Mouse (Mus musculus): ENCODE measurements around the gene Gm10912.
A peak's percentile ranks its signal among the peaks of the same experiment; 100 is the strongest.
"Not testable (repeated sequence)": the region's sequence is repeated elsewhere in the genome, so short reads cannot be mapped to it uniquely, and the experiment has no call there.

Gene Gm10912

GRCm38 (mm10) chr2:104065526-104065925 is at the start of gene Gm10912:
Gene Gm10912, plus strand, starts transcription at chr2:104065826.
- DNase-seq, result not testable (repeated sequence)

DNA sequence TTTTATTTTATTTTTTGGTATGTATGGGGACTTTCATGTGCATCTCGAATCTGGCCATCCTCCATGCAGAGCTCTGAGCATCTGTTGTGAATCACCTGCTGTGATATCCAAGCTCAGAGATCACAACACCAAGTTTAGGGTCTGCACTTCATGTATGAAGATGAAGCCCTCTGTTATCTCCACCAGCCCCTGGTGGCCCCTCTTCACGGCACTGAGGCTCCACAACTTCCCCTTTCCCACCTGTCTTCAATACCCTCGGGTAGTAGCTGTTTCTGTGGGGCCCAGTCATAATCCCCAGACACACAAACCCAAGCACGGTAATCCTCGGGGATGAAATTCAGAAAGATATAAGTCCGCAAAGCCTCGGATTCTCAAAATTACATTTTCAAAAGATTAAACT is 42.5 kb upstream of the Gm10912 start:
- DNase-seq, result no peak

GRCm38 (mm10) chr2:104024656-104025055 is 41.0 kb upstream of the Gm10912 start:
- DNase-seq, result no peak

DNA sequence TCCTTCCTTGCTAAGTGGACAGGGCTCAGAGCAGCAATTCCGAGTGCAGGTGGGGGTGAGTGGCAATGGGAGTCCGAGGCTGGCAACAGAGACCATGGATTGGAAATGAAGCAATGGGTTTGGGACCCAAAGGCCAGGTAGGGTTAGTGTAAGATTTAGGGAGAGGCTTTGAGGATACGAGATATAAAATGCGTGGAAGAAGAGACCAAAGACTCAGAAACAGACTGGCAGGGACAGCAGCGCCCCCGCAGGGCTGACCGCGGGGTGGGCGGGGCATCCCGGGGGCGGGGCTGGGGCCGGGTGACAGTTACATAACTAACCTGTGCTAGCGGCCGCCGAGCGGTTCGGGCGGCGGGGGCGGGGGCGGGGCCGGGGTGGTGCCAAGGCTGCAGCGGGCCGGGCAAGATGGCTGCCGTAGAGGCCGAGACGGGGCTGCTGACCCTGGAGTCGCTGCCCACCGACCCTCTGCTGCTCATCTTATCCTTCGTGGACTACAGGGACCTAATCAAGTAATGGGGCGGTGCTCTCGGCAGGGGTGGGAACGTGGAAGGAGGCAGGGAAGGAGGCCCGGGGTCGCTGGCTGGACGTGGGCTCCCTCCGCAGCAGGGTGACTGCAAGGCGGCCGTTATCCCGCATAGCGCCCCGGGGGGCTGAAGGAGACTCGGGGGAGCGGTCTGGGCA is 38.0 kb upstream of the Gm10912 start, which contains the start of gene Fbxo3:
Gene Fbxo3, plus strand, starts transcription at position 264 of the 681 bp plus-strand sequence.
- peak; percentile 84 to 89 for DNase-seq

DNA sequence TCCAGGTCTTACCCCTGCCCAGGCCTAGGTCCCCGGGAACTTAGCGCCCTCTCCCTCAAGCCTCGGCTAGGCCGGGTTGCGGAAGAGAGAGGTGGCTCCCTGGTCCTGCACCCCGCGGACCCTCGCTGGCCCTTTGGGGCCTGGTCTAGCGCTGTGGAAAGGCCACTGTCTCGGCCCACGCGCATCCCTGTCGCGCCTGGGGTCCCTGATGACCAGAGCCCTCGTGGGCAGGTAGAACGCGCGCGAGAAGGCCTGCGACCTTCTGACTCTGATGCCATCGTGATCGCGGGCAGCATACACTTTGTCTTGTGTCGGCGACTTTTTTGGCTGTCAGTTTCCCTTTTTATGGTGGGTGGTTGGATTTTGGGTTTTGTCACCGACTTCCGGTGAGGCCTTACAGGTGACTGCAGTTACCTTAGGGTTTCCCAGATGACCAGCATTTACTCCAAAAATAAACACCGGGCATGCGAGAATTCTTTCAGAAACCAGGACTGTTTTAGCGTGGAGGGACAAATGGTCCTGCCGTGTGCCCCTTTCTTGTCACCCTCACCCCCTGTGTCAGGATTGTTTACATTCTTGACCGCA is 37.4 kb upstream of the Gm10912 start, which contains the start of gene 4931422A03Rik:
Gene 4931422A03Rik, minus strand, starts transcription at position 223 of the 585 bp plus-strand sequence.
- DNase-seq, result no peak

DNA sequence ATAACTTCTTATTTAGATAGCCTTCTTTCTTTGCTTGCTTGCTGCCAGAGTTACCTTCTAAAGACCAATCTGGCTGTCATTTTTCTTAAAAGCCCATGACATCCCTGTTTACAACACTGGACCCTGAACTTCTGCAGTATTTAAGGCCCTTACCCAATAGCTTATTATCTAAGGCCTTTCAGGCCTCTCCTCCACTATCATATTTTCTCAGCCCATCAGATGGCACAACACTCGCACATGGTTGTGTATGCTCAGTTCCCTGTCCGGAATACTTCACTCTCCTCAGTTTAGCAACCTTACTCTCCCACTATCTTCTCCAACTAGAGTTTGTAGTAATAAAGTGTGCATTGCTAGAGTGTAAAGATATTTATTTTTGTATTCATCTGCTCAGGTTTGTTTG is 36.6 kb upstream of the Gm10912 start:
- no peak for DNase-seq

GRCm38 (mm10) chr2:104030381-104030780 is 35.2 kb upstream of the Gm10912 start:
- DNase-seq, result no peak

DNA sequence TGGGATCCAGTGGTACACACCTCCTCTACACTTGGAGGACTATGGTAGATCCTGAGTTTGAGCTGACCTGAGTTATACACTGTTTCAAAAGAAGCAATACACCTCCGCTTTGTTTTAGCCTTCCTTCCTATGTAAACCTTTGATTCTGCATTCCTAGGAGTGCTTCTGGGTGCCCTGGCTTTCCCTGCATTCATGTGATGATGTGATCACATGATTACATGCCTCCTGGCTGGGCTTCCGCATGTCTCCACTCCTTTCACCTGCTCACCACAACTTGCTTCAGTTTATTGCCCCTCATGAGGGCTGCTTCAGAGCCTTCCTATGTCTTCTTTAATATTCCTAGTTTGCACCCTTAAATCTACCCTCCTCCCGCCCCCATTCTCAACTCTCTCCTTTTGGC is 33.6 kb upstream of the Gm10912 start:
- DNase-seq, result no peak

- peak in 1 of 2 experiments; percentile 41 for DNase-seq
These were observed 30.7 kb upstream of the Gm10912 start for GRCm38 (mm10) chr2:104034832-104035472.

DNA sequence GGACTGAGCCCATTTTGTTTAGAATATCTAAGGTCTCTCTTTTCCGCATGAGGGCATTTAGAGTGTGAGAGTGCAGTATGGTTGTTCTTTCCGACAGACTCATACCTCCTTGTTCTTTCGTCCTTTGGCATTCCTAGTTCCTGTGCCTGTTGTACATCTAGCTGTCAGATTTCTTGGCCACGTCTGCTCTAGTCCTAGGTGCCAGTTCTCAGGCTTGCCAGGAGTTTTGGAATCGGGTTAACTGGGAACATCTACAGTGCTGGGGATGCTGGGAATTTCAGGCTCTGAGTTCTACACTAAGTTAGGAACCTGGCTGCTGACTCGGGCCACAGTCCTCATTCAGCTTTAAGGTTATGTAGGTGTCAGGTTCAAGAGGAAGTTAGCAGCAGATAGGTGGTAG is 30.0 kb upstream of the Gm10912 start:
- no peak for DNase-seq

DNA sequence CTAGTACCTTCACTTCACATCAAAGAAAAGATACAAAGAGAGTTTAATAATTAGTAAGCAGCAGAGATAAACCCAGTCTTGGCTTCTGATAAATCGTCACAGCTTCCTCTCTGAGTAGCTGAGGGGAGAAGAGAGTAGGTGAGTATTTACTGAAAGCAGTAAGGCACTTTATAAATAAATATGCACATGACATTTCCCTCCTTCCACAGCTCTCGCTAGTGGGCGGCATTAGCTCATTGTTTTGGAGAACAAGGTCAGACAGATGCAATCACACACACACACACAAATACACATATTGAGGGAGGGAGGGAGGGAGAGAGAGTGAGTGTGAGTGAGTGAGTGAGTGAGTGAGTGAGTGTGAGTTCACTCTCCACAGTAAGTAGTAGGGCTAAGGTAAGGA is 29.3 kb upstream of the Gm10912 start:
- no peak for DNase-seq

GRCm38 (mm10) chr2:104038236-104038635 is 27.4 kb upstream of the Gm10912 start:
- DNase-seq, result no peak

GRCm38 (mm10) chr2:104041632-104042031 is 24.0 kb upstream of the Gm10912 start:
- no peak for DNase-seq

- DNase-seq, result no peak
These were observed 22.9 kb upstream of the Gm10912 start for GRCm38 (mm10) chr2:104042766-104043165.

- DNase-seq, result no peak
These were observed 21.8 kb upstream of the Gm10912 start for GRCm38 (mm10) chr2:104043624-104044478.

GRCm38 (mm10) chr2:104044479-104045080 is 21.0 kb upstream of the Gm10912 start:
- DNase-seq, result no peak

- no peak for DNase-seq
These were observed 7.2 kb upstream of the Gm10912 start for GRCm38 (mm10) chr2:104058381-104058780.

DNA sequence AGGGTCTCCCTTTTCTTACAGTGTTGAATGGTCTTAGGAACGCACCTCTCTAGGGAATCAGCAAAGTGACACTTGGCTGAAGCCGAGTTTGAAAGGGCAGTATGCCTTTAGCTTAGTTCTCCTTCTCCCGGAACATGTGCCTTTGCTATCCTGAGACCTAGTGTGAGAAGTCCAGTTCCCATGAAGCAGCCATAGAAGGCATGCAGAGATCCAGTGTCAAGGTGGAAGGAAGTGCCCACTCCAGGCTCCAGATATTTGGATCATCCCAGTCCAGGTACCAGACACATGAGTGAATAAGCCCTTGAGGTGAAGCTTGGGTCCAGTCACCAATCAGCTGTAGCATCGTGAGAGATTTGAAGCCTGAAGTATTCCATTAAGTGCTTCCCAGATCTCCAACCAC is 6.7 kb upstream of the Gm10912 start:
- DNase-seq, result no peak

DNA sequence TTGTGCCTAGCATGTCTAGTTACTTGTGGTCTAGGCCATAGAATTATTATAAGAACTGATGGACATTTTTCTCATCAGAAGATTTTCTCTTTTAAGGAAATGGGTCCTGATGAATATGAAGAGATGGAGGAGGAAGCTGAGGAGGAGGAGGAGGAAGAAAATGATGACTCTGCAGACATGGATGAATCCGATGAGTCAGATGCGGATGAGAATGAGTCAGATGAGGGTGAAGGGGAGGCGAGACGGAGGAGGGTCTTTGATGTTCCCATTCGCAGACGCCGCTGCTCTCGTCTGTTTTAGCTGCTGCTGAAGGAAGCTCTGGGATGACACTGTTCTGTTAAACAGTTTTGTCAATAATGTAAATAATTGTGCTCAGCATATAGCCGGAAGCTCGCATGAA is 5.8 kb upstream of the Gm10912 start:
- DNase-seq, result no peak

DNA sequence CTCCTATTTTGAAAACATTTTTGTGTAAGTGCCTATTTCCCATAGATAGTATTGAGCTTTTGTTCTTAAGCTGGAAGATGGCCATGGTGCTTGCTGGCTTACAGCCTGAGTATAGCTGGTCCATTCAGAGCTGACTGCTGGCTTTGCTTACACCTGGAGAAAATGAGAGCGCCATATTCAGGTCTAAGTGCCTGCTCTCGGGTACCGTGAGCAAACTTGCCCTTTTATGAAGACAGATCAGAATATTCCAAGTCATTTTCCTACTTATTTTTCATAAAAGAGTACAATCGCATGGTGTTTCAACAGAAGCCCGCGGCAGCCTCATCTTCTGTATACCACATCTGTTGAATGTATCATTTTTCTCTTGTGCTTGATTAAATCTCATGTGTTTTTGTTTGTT is 4.6 kb upstream of the Gm10912 start:
- no peak for DNase-seq

DNA sequence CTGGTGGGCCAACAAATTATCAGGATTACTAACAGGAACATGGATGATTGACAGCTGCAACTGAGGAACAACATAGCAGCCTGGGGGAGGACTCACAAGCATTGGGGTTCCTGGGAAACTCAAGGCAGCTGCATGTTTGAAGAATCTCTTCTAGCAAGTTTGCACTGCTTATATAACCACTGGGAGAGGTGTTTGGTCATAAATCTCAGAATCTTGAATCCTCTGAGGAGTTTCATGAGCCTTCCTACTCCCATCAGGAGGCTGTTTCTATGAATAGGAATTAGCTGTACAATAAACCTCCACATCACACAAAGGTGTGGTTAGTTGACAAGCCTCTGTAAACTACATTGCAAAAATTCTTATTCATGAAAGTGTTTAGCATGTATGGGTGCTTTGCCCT is 3.0 kb upstream of the Gm10912 start:
- DNase-seq, result no peak

DNA sequence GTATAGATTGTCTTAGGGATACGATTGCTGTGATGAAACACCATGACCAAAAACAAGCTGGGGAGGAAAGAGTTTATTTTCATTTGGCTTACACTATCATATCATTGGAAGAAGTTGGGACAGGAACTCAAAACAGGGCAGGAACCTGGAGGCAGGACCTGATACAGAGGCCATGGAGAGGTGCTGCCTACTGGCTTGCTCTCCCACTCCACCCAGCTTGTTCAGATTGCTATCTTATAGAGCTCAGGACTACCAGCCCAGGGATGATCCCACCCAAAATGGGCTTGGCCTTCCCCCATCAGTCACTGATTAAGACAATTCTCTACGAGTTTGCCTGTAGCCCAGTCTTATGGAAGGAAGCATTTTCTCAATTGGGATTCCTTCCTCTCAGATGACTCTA is 1.5 kb upstream of the Gm10912 start:
- no peak for DNase-seq

GRCm38 (mm10) chr2:104068450-104068849 is 2.8 kb downstream of the Gm10912 start, which contains the start of gene Gm10799:
Gene Gm10799, minus strand, starts transcription at chr2:104068550.
- not testable (repeated sequence) for DNase-seq
